Mouse (Mus musculus) liver, postnatal 0 days (tissue): Measurements from ENCODE around the gene Fbrsl1.

ENCODE experiments used
- CTCF ChIP-seq: sonication (generic); IDR thresholded peaks from 2 replicates; pipeline ENCODE4 v1.5.1; 2016; ENCODE audit warnings: antibody characterized with exemption, low read depth
- EP300 ChIP-seq: IDR thresholded peaks from 2 replicates; pipeline ENCODE4 v1.6.1; 2016; ENCODE audit warnings: antibody characterized with exemption, low read depth, mild to moderate bottlenecking

GRCm38 (mm10) chr5:110345553-110345952 is 102.8 kb downstream of the Fbrsl1 start:
- TF ChIP-seq CTCF (no peak), EP300 (no peak)
